Mouse (Mus musculus): ENCODE results near the gene Rassf7.

- TF ChIP-seq GATA1 (IDR thresholded peaks at IDR 0.05; ENCODE audit: low read length), result no peak
- no peak for TF ChIP-seq TAL1 (IDR thresholded peaks at IDR 0.05; ENCODE audit: low read length)
These were observed 1.4 kb upstream of the Rassf7 start for GRCm38 (mm10) chr7:141214310-141214709.

Measured in erythroblast, embryonic 14.5 days (primary cell).